Mouse (Mus musculus) hindbrain, embryonic 11.5 days (tissue): Measurements from ENCODE around the gene Ampd3. TPM values are rescaled to one million over a fixed set of nuclear protein-coding genes. Genes with fewer than 3 reads are reported as not detected.

ENCODE experiments used
- ATAC-seq: fragments of 200-750 bp; cut with Nextera tagmentation; 2 replicates; pipeline ENCODE4 v1.8.0; 2017; ENCODE audit warnings: mild to moderate bottlenecking, moderate TSS enrichment, moderate library complexity; ENCODE audit not compliant: low FRiP score
- DNase-seq: peaks from one replicate; pipeline ENCODE4 v3.0.0-alpha.2; 2015; ENCODE audit warnings: low spot score
- H3K27ac ChIP-seq: fragments of 300-500 bp; sonication (generic); 2 replicates; pipeline ENCODE4 v1.5.1; 2014; ENCODE audit warnings: mild to moderate bottlenecking, low read depth, low read length
- H3K27me3 ChIP-seq: fragments of 300-500 bp; sonication (generic); 2 replicates; pipeline ENCODE4 v1.6.1; 2014; ENCODE audit warnings: mild to moderate bottlenecking, low read length, moderate library complexity, mixed read lengths; ENCODE audit not compliant: control insufficient read depth, insufficient read depth
- H3K36me3 ChIP-seq: fragments of 300-500 bp; sonication (generic); 2 replicates; pipeline ENCODE4 v1.6.1; 2014; ENCODE audit warnings: mild to moderate bottlenecking, low read length, moderate library complexity, mixed read lengths; ENCODE audit not compliant: control insufficient read depth, insufficient read depth
- H3K4me1 ChIP-seq: fragments of 300-500 bp; sonication (generic); replicated peaks from 2 replicates; pipeline ENCODE4 v1.6.1; 2014; ENCODE audit warnings: low read length, mixed read lengths; ENCODE audit not compliant: control insufficient read depth, insufficient read depth
- H3K4me2 ChIP-seq: fragments of 300-500 bp; sonication (generic); replicated peaks from 2 replicates; pipeline ENCODE4 v1.6.1; 2014; ENCODE audit warnings: mild to moderate bottlenecking, low read depth, low read length
- H3K4me3 ChIP-seq: fragments of 300-500 bp; sonication (generic); 2 replicates; pipeline ENCODE4 v1.5.1; 2014; ENCODE audit warnings: low read depth, low read length
- H3K9ac ChIP-seq: fragments of 300-500 bp; sonication (generic); 2 replicates; pipeline ENCODE4 v1.6.1; 2014; ENCODE audit warnings: low read depth, low read length
- H3K9me3 ChIP-seq: fragments of 300-500 bp; sonication (generic); 2 replicates; pipeline ENCODE4 v1.6.1; 2016; ENCODE audit warnings: low read length; ENCODE audit not compliant: control insufficient read depth
- WGBS: fragments of 180-500 bp; shearing (Covaris S2); extraction: QIAGEN DNeasy Blood & Tissue Kit; methylation state at CpG from one replicate; pipeline ENCODE4 v1.1.7; 2014; 5-methylcytosine and 5-hydroxymethylcytosine counted together
- polyA plus RNA-seq: library from polyadenylated mRNA; unstranded; fragments of >200 nt; fragmentation: Nextera tagmentation; extraction: Ambion mirVana; gene quantifications from 2 replicates; pipeline ENCODE4 v1.2.1, GENCODE M21; 2014

The Ampd3 gene
- polyA plus RNA-seq, 1 experiment from 2014 or later: 1.3 TPM

DNA sequence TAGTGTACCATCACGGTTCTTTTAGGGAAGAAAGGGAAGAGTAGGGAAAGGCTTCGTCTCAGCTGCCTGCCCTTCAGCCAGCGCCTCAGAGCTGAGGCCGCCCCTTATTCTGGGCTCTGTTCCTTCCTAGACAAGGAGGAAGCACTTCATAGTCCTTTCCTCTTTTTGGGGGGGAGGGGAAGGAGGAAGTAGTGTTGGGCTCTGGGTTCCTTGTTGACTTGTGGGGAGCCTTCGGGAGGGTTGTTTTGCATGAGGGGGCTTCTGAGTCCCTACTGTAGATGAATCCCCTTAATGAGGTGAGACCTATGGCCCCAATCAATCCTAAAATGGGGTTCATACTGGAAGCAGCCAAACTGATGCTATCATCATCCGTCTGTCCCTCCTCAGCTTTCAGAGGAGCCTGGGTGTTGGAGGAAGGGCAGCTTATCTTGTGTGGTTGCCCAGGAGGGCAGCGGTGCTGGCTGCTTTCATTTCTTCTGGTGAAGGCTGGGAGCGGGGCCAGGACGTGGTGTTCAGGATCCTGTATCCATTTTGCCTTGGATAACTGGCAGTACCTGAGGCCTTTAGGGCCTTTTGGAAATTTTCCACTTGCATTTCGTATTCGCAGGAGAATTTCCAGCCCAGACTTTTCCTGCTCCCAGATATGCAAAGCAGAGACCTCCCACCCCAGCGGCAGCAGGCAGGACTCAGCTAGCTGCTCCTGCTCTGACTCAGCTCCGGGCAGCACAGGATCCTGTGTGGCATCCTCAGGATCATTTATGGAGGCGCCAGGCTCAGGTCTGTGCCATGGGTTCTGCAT lies 5.4 kb downstream of the Ampd3 start:
- no peak for ATAC-seq
- peaks cover 10% of the 10 kb centered on the region for H3K27me3 ChIP-seq
- no peak overlapping the region for H3K4me2 ChIP-seq
- no peak overlapping the region for H3K27ac ChIP-seq
- no peaks in the 10 kb centered on the region; the same call in 1 of the 2 replicates for H3K4me1 ChIP-seq
- H3K36me3 ChIP-seq: no peaks in the 10 kb centered on the region
- WGBS: 49% methylated on average over 14 of the region's 14 CpGs
- no peak overlapping the region for H3K9ac ChIP-seq
- H3K4me3 ChIP-seq: no peak overlapping the region
- no peaks in the 10 kb centered on the region for H3K9me3 ChIP-seq
- no peak for DNase-seq

DNA sequence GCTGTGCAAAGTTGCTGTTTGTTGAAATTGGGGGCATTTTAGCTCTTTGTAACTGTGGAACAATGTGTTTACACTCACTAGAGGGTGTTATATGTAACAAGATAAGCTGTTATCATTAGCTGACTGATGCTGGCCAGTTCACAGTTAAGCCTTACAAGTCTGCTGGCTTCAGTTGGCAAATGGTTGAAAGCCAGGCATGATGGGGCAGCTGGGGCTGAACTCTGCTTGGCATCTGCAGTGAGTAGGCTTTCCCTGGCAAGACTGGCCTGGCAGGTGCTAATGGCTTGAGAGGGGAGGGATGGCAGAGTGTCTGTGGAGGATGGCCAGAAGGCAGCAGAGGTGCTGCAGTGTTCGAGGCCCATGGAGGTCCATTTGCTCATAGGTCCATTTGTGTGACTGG lies 6.1 kb downstream of the Ampd3 start:
- ATAC-seq: no peak
- 81% methylated on average over 1 of the region's 1 CpGs for WGBS

DNA sequence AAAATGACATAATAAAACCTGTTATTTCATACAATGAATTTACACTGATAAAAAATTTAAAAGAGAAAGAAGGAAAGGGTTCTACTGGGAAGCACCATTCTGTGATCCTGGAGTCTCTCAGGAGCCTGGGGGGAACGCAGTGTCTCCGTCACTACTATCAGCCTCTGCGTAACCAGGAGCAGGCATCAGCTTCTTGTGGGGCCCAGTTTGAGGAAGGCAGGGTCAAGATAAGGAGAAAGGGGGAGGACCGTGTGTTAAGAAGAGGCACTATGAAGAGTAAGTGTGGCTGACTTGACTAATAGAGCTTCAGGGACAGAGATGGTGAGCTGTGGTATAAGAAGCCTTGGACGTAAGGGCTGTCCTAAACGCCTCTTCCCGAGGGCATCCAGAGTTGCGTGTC lies 6.7 kb downstream of the Ampd3 start:
- Histone ChIP-seq H3K36me3 (no peaks in the 10 kb centered on the region), H3K4me3 (no peak overlapping the region), H3K4me2 (no peak overlapping the region), H3K27me3 (peaks cover 2% of the 10 kb centered on the region; the same call in 1 of the 2 replicates), H3K9me3 (no peaks in the 10 kb centered on the region), H3K27ac (no peak overlapping the region), H3K4me1 (no peaks in the 10 kb centered on the region), H3K9ac (no peak overlapping the region)
- ATAC-seq (no peak), DNase-seq (no peak)
- WGBS: 86% methylated on average over 8 of the region's 8 CpGs

More for the DNA sequence above, 6.1 kb downstream of the Ampd3 start:
- Histone ChIP-seq H3K4me3 (no peak overlapping the region), H3K27me3 (peaks cover 5% of the 10 kb centered on the region; the same call in 1 of the 2 replicates), H3K36me3 (no peaks in the 10 kb centered on the region), H3K27ac (no peak overlapping the region), H3K4me2 (no peak overlapping the region), H3K4me1 (no peaks in the 10 kb centered on the region), H3K9ac (no peak overlapping the region), H3K9me3 (no peaks in the 10 kb centered on the region)
- DNase-seq: no peak

DNA sequence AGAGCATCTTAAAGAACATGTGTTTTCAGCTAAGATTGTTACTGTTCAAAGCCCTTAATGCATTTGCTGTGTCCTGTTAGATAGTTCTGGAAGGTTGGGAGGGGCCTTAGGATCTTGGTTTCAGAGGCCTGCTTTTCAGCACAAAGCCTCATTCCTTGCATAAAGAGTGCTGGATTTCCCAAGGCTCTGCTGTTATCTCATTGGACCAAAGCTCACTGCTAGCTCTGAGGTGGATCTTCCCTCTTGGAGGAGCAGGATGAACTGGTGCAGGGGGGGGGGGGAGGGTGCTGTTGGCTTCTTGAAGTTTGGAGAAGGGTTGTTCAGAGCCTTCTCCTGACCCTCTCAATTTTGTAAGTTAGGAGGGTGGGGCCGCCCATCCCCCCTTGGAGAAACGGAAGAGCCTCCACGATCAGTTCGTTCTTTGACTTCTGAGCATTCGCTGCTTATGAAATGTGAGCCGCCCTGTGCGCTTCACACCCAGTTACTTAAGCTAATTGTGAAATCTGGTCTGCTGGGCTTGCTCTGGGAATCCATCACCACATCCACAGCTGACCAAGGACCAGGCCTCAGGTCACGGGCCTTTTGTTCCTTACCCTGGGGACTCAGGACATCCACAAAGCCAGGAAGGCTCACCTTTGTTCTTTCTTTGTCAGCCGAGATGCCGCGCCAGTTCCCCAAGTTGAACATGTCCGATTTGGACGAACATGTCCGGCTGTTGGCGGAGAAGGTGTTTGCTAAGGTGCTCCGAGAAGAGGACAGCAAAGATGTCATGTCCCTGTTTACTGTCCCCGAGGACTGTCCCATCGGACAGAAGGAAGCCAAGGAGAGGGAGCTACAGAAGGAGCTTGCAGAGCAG lies 9.4 kb downstream of the Ampd3 start:
- ATAC-seq (no peak), DNase-seq (no peak)
- WGBS: 71% methylated on average over 18 of the region's 18 CpGs
- Histone ChIP-seq H3K4me2 (no peak overlapping the region), H3K36me3 (no peaks in the 10 kb centered on the region), H3K4me3 (no peak overlapping the region), H3K9me3 (no peaks in the 10 kb centered on the region), H3K4me1 (no peaks in the 10 kb centered on the region), H3K27me3 (no peaks in the 10 kb centered on the region), H3K27ac (no peak overlapping the region), H3K9ac (no peak overlapping the region)

DNA sequence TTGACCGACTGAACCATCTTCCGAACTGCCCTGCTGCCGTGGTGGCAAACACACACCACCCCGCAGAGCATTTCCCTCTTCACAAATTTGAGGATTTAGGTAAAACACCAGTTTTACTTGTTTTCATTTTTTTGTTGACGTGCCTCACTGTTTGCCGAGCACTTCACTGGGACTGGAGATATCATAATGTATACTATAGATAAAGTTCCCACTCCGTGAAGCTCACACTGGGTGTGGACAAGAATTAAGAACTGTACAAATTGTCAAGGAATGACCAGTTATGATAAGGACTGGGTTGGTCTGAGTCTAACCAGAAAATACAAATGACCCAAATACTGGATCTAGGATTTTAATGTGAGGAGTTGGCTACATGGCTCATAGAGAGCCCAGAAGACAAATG lies 10.9 kb downstream of the Ampd3 start:
- no peak overlapping the region for H3K9ac ChIP-seq
- no peaks in the 10 kb centered on the region for H3K27me3 ChIP-seq
- no peaks in the 10 kb centered on the region for H3K36me3 ChIP-seq
- no peaks in the 10 kb centered on the region for H3K9me3 ChIP-seq
- H3K4me1 ChIP-seq: no peaks in the 10 kb centered on the region
- WGBS: 95% methylated on average over 7 of the region's 7 CpGs
- DNase-seq: no peak
- no peak for ATAC-seq
- H3K27ac ChIP-seq: no peak overlapping the region
- H3K4me3 ChIP-seq: no peak overlapping the region
- no peak overlapping the region for H3K4me2 ChIP-seq

DNA sequence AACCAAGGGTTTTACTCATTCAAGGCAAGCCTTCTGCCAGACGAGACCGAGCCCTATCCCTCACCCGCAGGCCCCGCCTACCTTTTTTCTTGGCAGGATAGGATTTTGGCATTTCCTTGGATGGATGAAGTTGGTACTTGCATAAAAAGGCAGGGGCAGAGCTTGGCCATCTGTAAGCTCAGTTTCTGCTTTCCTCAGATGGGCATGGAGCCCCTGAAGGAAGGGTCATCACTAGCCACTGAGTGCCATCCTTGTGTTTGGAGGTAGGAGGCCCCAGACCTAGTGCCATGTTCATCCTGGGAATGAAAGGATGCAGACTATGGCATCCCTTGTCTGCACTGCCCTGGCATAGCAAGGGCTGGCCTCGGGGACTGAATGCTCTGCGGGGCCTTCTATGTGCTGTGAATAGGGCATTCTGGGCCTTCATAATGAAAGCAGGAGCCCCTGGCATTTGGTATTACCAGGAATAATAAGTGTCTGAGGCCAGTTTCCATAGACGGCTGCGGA lies 11.7 kb downstream of the Ampd3 start:
- H3K9ac ChIP-seq: no peak overlapping the region
- H3K36me3 ChIP-seq: no peaks in the 10 kb centered on the region
- DNase-seq: no peak
- H3K4me1 ChIP-seq: no peaks in the 10 kb centered on the region
- WGBS: 88% methylated on average over 8 of the region's 8 CpGs
- no peaks in the 10 kb centered on the region for H3K9me3 ChIP-seq
- no peak overlapping the region for H3K4me3 ChIP-seq
- H3K27me3 ChIP-seq: no peaks in the 10 kb centered on the region
- no peak overlapping the region for H3K27ac ChIP-seq
- no peak for ATAC-seq
- no peak overlapping the region for H3K4me2 ChIP-seq

DNA sequence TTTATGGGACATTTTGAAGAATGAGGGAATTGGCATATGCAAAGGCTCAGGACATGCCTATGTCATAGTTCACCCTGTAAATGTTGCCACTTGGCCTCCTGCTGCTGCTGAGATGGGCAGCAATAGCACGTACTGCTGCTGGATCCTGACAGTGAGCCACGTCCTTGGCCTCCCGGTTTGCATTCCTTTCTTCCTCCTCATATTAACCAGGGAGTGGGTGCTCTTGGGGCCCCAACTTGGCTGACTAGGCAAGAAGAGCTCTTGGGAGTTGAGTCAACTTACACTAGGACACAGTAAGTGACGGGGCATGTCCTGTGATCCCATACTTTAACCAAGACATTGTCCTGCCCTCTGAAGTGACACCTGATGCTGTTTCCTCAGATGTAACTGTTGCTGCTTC lies 12.5 kb downstream of the Ampd3 start:
- no peaks in the 10 kb centered on the region for H3K4me1 ChIP-seq
- H3K27me3 ChIP-seq: no peaks in the 10 kb centered on the region
- ATAC-seq: no peak
- DNase-seq: no peak
- no peak overlapping the region for H3K4me3 ChIP-seq
- no peak overlapping the region for H3K9ac ChIP-seq
- H3K36me3 ChIP-seq: no peaks in the 10 kb centered on the region
- WGBS: 88% methylated on average over 4 of the region's 4 CpGs
- H3K9me3 ChIP-seq: no peaks in the 10 kb centered on the region
- H3K4me2 ChIP-seq: no peak overlapping the region
- H3K27ac ChIP-seq: no peak overlapping the region

DNA sequence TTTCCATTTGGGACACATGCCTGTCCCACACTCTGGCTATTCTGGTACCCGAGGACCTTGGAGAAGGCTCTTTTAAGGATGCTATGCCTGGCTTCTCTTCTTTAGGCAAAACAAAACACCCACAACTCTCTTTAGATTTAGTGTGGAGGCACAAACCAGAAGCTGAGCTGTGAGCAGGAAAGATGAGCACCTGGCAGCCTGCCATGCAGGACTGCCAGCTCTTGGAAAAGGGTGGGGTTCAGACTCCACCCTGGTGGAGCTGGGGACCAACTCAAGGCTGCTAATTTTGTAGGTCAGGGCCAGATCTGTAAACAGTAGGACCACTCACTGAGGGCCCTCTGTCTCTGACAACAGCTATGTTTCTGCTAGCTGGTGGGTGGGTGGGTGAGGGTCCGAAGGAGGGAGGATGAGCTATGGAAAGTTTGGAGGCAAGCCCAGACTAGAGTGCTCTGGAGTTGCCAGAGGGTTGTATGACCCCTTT lies 13.3 kb downstream of the Ampd3 start:
- Histone ChIP-seq H3K9ac (no peak overlapping the region), H3K9me3 (no peaks in the 10 kb centered on the region), H3K36me3 (no peaks in the 10 kb centered on the region), H3K4me3 (no peak overlapping the region), H3K4me2 (no peak overlapping the region), H3K4me1 (no peaks in the 10 kb centered on the region), H3K27ac (no peak overlapping the region), H3K27me3 (no peaks in the 10 kb centered on the region)
- 85% methylated on average over 2 of the region's 2 CpGs for WGBS
- DNase-seq (no peak), ATAC-seq (no peak)
